Mouse (Mus musculus): ENCODE measurements around the gene Tmem40. TPM values are rescaled to one million over a fixed set of nuclear protein-coding genes. Genes with fewer than 3 reads are reported as not detected.

Tmem40 gene
- polyA plus RNA-seq, 1 experiment from 2014 or later, result 1.8 TPM

- WGBS, result 2% methylated on average over 15 of the region's 15 CpGs
Measured at GRCm38 (mm10) chr6:115717715-115718558, 44.3 kb downstream of the Tmem40 start.

DNA sequence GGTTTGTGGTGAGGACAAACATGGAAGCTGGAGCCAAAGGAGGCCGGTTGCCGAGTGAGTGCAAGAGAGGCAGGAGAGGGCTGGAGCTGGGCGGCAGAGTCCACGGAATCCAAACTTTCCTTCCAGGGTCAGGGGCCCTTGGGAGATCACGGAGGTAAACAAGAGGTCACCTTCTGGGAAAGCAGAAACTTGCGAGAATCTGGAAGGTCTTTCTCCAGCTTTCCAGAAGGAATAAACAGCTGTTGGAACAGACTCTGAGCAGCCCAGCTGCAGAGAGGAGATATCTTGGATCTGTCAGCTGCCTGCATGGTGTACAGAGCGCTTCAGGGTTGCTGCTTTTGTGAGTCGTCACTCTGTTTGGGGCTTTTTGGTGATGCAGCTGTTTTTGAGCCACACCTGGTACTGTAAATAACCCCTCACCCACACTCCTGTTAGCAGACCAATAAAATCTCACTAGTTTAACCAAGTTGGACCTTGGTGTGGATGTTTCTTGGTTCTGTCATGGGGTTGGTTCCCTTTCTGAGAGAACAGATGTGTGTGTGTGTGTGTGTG lies 45.0 kb downstream of the Tmem40 start:
- WGBS, result 19% methylated on average over 8 of the region's 8 CpGs
- Histone ChIP-seq H3K36me3 (no peaks in the 10 kb centered on the region), H3K27me3 (ENCODE audit: low read depth, poor library complexity, severe bottlenecking) (no peaks in the 10 kb centered on the region), H3K9me3 (replicated peaks) (no peaks in the 10 kb centered on the region), H3K4me1 (peaks cover 21% of the 10 kb centered on the region), H3K4me3 (peak overlapping the region; percentile 40), H3K27ac (peak overlapping the region; percentile 59)
- peak; percentile 47 for DNase-seq (ENCODE audit: low spot score)

More at GRCm38 (mm10) chr6:115717715-115718558, 44.3 kb downstream of the Tmem40 start:
- H3K9me3 ChIP-seq (replicated peaks), result no peaks in the 10 kb centered on the region
- H3K27ac ChIP-seq, result peak overlapping the region; percentile 59
- peak; percentile 56 for DNase-seq (ENCODE audit: low spot score)
- no peaks in the 10 kb centered on the region for H3K27me3 ChIP-seq (ENCODE audit: low read depth, poor library complexity, severe bottlenecking)
- peak overlapping the region; percentile 40 for H3K4me3 ChIP-seq
- H3K4me1 ChIP-seq, result peaks cover 21% of the 10 kb centered on the region
- no peaks in the 10 kb centered on the region for H3K36me3 ChIP-seq

GRCm38 (mm10) chr6:115711261-115711660 lies 50.9 kb downstream of the Tmem40 start:
- Histone ChIP-seq H3K4me3 (no peak overlapping the region), H3K9me3 (replicated peaks) (no peaks in the 10 kb centered on the region), H3K4me1 (no peaks in the 10 kb centered on the region), H3K27ac (no peak overlapping the region), H3K27me3 (ENCODE audit: low read depth, poor library complexity, severe bottlenecking) (no peaks in the 10 kb centered on the region), H3K36me3 (no peaks in the 10 kb centered on the region)
- DNase-seq (ENCODE audit: low spot score), result no peak
- WGBS, result 75% methylated on average over 3 of the region's 3 CpGs

DNA sequence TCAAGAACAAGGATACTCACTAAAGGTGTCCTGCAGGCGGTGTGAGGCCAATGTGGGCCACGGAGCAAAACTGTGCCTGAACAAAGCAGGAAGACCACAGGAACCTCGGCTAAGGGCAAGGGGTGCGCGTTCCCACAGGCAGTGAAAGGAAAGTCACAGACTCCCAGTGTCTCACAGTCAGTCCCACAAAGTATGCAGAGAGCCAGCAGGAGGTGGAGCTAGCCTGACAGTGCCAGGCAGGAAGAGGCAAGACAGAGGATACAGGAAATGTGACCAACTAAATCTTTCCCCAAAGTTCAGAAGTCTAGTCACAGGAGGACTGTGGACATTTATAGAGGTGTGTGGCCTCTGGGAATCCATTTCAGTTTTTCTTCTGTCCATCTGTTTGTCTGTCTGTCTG lies 59.3 kb downstream of the Tmem40 start:
- H3K4me1 ChIP-seq, result no peaks in the 10 kb centered on the region
- 82% methylated on average over 5 of the region's 5 CpGs for WGBS
- no peak for DNase-seq (ENCODE audit: low spot score)
- no peak overlapping the region for H3K4me3 ChIP-seq
- H3K36me3 ChIP-seq, result no peaks in the 10 kb centered on the region
- H3K27ac ChIP-seq, result no peak overlapping the region
- H3K27me3 ChIP-seq (ENCODE audit: low read depth, poor library complexity, severe bottlenecking), result no peaks in the 10 kb centered on the region
- no peaks in the 10 kb centered on the region for H3K9me3 ChIP-seq (replicated peaks)

DNA sequence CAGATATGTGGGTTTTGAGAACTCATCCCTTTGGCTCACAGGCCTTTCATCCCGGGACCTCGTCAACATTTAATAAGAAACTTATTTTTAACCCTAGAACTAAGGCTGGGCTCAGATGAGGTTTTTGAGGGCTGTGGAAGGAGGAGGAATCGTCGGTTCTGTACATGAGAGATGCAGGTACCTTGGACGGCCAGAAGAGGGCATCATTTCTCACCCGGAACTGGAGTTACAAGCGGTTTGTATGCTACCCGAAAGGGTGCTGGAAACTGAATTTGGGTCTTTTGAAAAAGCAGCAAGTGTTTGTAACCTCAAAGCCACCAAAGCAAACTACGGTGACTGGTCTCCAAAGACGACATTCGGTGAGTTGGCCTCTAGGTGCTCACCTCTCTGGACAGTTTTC lies 60.9 kb downstream of the Tmem40 start:
- Histone ChIP-seq H3K27ac (no peak overlapping the region), H3K27me3 (ENCODE audit: low read depth, poor library complexity, severe bottlenecking) (no peaks in the 10 kb centered on the region), H3K36me3 (no peaks in the 10 kb centered on the region), H3K4me3 (no peak overlapping the region), H3K9me3 (replicated peaks) (no peaks in the 10 kb centered on the region), H3K4me1 (no peaks in the 10 kb centered on the region)
- peak; percentile 38 for DNase-seq (ENCODE audit: low spot score)
- 53% methylated on average over 11 of the region's 11 CpGs for WGBS

GRCm38 (mm10) chr6:115700778-115701177 lies 61.4 kb downstream of the Tmem40 start:
- no peak overlapping the region for H3K4me3 ChIP-seq
- H3K9me3 ChIP-seq (replicated peaks), result no peaks in the 10 kb centered on the region
- DNase-seq (ENCODE audit: low spot score), result no peak
- no peaks in the 10 kb centered on the region for H3K4me1 ChIP-seq
- no peak overlapping the region for H3K27ac ChIP-seq
- WGBS, result 90% methylated on average over 1 of the region's 1 CpGs
- H3K27me3 ChIP-seq (ENCODE audit: low read depth, poor library complexity, severe bottlenecking), result no peaks in the 10 kb centered on the region
- H3K36me3 ChIP-seq, result no peaks in the 10 kb centered on the region

GRCm38 (mm10) chr6:115698699-115699098 lies 63.5 kb downstream of the Tmem40 start:
- Histone ChIP-seq H3K4me1 (no peaks in the 10 kb centered on the region), H3K27me3 (ENCODE audit: low read depth, poor library complexity, severe bottlenecking) (no peaks in the 10 kb centered on the region), H3K27ac (no peak overlapping the region), H3K4me3 (no peak overlapping the region), H3K36me3 (no peaks in the 10 kb centered on the region), H3K9me3 (replicated peaks) (no peaks in the 10 kb centered on the region)
- DNase-seq (ENCODE audit: low spot score), result no peak
- WGBS, result 88% methylated on average over 4 of the region's 4 CpGs

GRCm38 (mm10) chr6:115697739-115698558 lies 64.3 kb downstream of the Tmem40 start:
- H3K4me3 ChIP-seq, result no peak overlapping the region
- no peak for DNase-seq (ENCODE audit: low spot score)
- no peaks in the 10 kb centered on the region for H3K4me1 ChIP-seq
- no peak overlapping the region for H3K27ac ChIP-seq
- H3K9me3 ChIP-seq (replicated peaks), result no peaks in the 10 kb centered on the region
- H3K36me3 ChIP-seq, result no peaks in the 10 kb centered on the region
- H3K27me3 ChIP-seq (ENCODE audit: low read depth, poor library complexity, severe bottlenecking), result no peaks in the 10 kb centered on the region
- WGBS, result 80% methylated on average over 17 of the region's 17 CpGs

- Histone ChIP-seq H3K4me1 (no peaks in the 10 kb centered on the region), H3K27ac (no peak overlapping the region), H3K27me3 (ENCODE audit: low read depth, poor library complexity, severe bottlenecking) (no peaks in the 10 kb centered on the region), H3K4me3 (no peak overlapping the region), H3K36me3 (no peaks in the 10 kb centered on the region), H3K9me3 (replicated peaks) (no peaks in the 10 kb centered on the region)
- WGBS, result 81% methylated on average over 7 of the region's 7 CpGs
- no peak for DNase-seq (ENCODE audit: low spot score)
Measured at GRCm38 (mm10) chr6:115696707-115697215, 65.4 kb downstream of the Tmem40 start.

- Histone ChIP-seq H3K27ac (no peak overlapping the region), H3K27me3 (ENCODE audit: low read depth, poor library complexity, severe bottlenecking) (no peaks in the 10 kb centered on the region), H3K4me3 (no peak overlapping the region), H3K36me3 (no peaks in the 10 kb centered on the region), H3K9me3 (replicated peaks) (no peaks in the 10 kb centered on the region), H3K4me1 (no peaks in the 10 kb centered on the region)
- no peak for DNase-seq (ENCODE audit: low spot score)
- WGBS, result 59% methylated on average over 7 of the region's 7 CpGs
Measured at GRCm38 (mm10) chr6:115695124-115695523, 67.1 kb downstream of the Tmem40 start.

DNA sequence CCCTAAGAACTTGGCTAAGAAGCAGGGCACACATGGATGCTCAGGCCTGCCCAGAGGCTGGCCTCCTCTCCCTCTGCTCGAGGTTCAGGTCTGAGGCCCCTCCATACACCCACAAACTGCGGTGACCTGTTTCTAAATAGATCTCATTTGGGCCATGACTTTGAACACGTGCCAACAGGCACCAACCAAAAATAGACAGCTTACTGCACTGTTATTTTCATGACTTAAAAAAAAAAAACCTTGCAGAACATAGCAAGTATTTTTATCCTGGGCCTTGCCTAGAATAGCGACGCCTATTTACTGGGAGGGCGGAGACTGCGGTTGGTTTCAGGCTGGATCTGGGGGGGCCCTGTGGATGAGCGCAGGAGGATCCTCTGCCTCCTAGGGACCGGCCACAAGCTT lies 67.8 kb downstream of the Tmem40 start:
- Histone ChIP-seq H3K4me3 (no peak overlapping the region), H3K27me3 (ENCODE audit: low read depth, poor library complexity, severe bottlenecking) (no peaks in the 10 kb centered on the region), H3K9me3 (replicated peaks) (no peaks in the 10 kb centered on the region), H3K4me1 (no peaks in the 10 kb centered on the region), H3K36me3 (no peaks in the 10 kb centered on the region), H3K27ac (no peak overlapping the region)
- no peak for DNase-seq (ENCODE audit: low spot score)
- 58% methylated on average over 9 of the region's 9 CpGs for WGBS

GRCm38 (mm10) chr6:115692963-115693730 lies 69.1 kb downstream of the Tmem40 start:
- Histone ChIP-seq H3K36me3 (no peaks in the 10 kb centered on the region), H3K4me3 (no peak overlapping the region), H3K27me3 (ENCODE audit: low read depth, poor library complexity, severe bottlenecking) (no peaks in the 10 kb centered on the region), H3K27ac (no peak overlapping the region), H3K4me1 (no peaks in the 10 kb centered on the region), H3K9me3 (replicated peaks) (no peaks in the 10 kb centered on the region)
- peak; percentile 37 for DNase-seq (ENCODE audit: low spot score)
- WGBS, result 71% methylated on average over 5 of the region's 5 CpGs

All from limb, embryonic 10.5 days (tissue).